Mouse (Mus musculus) myocyte (in vitro differentiated cells): ENCODE measurements at regions not wholly inside any gene's neighbourhood (a gene's known extent, or its start where the extent isn't known, plus 50 kb on each side); places are given as distances from the start of the nearest gene placed in this dataset.

ENCODE experiments used
- MAX ChIP-seq: IDR thresholded peaks from one replicate; pipeline ENCODE4 v1.6.1; 2011; ENCODE audit warnings: low read depth, mild to moderate bottlenecking, control low read depth
- MYOG ChIP-seq, 3 experiments: IDR thresholded peaks; one replicate each; pipeline ENCODE4 v1.6.1; 2011; ENCODE audit warnings: control low read depth in 2 of 3, low read depth in 2 of 3, mild to moderate bottlenecking in 2 of 3; ENCODE audit not compliant: insufficient read length in 2 of 3, control insufficient read depth in 1 of 3, insufficient read depth in 1 of 3
- POLR2A ChIP-seq: IDR thresholded peaks from one replicate; pipeline ENCODE4 v1.6.1; 2011; ENCODE audit warnings: low read depth, mild to moderate bottlenecking, control low read depth, moderate library complexity; ENCODE audit not compliant: insufficient read length
- SRF ChIP-seq: IDR thresholded peaks from one replicate; pipeline ENCODE4 v1.6.1; 2011; ENCODE audit warnings: low read depth; ENCODE audit not compliant: control insufficient read depth, insufficient read length
- USF1 ChIP-seq: IDR thresholded peaks from one replicate; pipeline ENCODE4 v1.6.1; 2011; ENCODE audit warnings: low read depth, mild to moderate bottlenecking, control low read depth, moderate library complexity

- TF ChIP-seq POLR2A (no peak), MAX (no peak), SRF (no peak), USF1 (no peak), MYOG (IDR thresholded peaks at IDR 0.05; ENCODE audit: control insufficient read depth in 1 of 3, insufficient read depth in 1 of 3, insufficient read length in 2 of 3, low read depth in 2 of 3) (no peak)
Observed at GRCm38 (mm10) chr13:72972894-72973293, 287.4 kb upstream of the Irx4 start.
